In the genomic region with DNA sequence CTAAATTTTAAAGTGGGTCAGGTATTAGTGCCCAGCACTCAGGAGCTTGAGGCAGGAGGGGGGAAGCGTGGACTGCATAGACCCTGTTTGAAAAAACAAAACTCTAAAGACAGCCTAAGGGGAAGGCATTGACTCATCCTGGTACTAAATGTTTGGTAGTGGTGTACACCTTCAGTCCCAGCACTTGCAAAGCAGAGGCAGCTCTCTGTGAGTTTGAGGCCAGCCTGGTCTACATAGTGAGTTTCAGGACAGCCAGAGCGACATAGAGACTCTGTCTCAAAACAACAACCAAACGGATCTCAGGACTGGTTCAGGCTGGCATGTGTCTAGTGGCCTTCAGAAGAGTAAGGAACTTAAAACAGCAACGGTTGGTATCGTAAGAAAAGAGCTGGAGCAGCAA, we compare ENCODE assay signal across 16 mouse cellular contexts. TPM values are rescaled to one million over a fixed set of nuclear protein-coding genes. Genes with fewer than 3 reads are reported as not detected.
DNase-seq lines count a peak whose midpoint lies in the region; ATAC-seq and TF ChIP-seq lines count a peak whose summit lies in the region.
"Had no signal": no experiment of that assay in that cellular context is flagged by ENCODE, and none has a peak within 500 bp of the region (broad histone marks: within the 10 kb centered on the region; RNA-seq: fewer than 3 reads in every experiment).

No protein-coding gene starts in this region.

- no peaks in the 10 kb centered on the region for H3K36me3 ChIP-seq in forebrain, embryonic 13.5 days (ENCODE audit: poor library complexity, severe bottlenecking)
- no peaks in the 10 kb centered on the region for H3K36me3 ChIP-seq in forebrain, embryonic 11.5 days (ENCODE audit: control insufficient read depth, insufficient read depth, low read length)
- H3K36me3 ChIP-seq in intestine, embryonic 14.5 days (ENCODE audit: control insufficient read depth, insufficient read depth, low read length), result no peaks in the 10 kb centered on the region
- H3K36me3 ChIP-seq in intestine, postnatal 0 days (ENCODE audit: control insufficient read depth, insufficient read depth), result no peaks in the 10 kb centered on the region
- H3K36me3 ChIP-seq in CH12.LX (replicated peaks in 1 of 2; ENCODE audit: control insufficient read depth in 1 of 2, insufficient read depth in 1 of 2, low read length in 1 of 2), result no peaks in the 10 kb centered on the region
- H3K36me3 ChIP-seq in midbrain, embryonic 14.5 days (ENCODE audit: control insufficient read depth, insufficient read depth, low read length), result no peaks in the 10 kb centered on the region
- H3K36me3 ChIP-seq: embryonic facial prominence, embryonic 12.5 days had no signal

- TF ChIP-seq RAD21 in CH12.LX (IDR thresholded peaks at IDR 0.05; ENCODE audit: low read depth, low read length), result no peak

- H3K27me3 ChIP-seq in forebrain, embryonic 13.5 days, result no peaks in the 10 kb centered on the region
- H3K27me3 ChIP-seq in forebrain, embryonic 11.5 days (ENCODE audit: control insufficient read depth, insufficient read depth, low read length), result no peaks in the 10 kb centered on the region
- no peaks in the 10 kb centered on the region for H3K27me3 ChIP-seq in intestine, embryonic 14.5 days (replicated peaks; ENCODE audit: control insufficient read depth, insufficient read depth, low read length)
- no peaks in the 10 kb centered on the region for H3K27me3 ChIP-seq in intestine, postnatal 0 days (replicated peaks; ENCODE audit: control insufficient read depth, insufficient read depth, low read length)
- peaks cover 4% of the 10 kb centered on the region for H3K27me3 ChIP-seq in CH12.LX (replicated peaks)
- no peaks in the 10 kb centered on the region for H3K27me3 ChIP-seq in midbrain, embryonic 14.5 days (ENCODE audit: control insufficient read depth, insufficient read depth, low read length)
- H3K27me3 ChIP-seq: embryonic facial prominence, embryonic 12.5 days had no signal

- H3K4me1 ChIP-seq in forebrain, embryonic 13.5 days, result peaks cover 54% of the 10 kb centered on the region
- peaks cover 21% of the 10 kb centered on the region; the same call in 1 of the 2 replicates for H3K4me1 ChIP-seq in forebrain, embryonic 11.5 days (replicated peaks; ENCODE audit: control insufficient read depth, insufficient read depth, low read length)
- peaks cover 25% of the 10 kb centered on the region for H3K4me1 ChIP-seq in intestine, embryonic 14.5 days (replicated peaks; ENCODE audit: control insufficient read depth, insufficient read depth, low read length)
- H3K4me1 ChIP-seq in intestine, postnatal 0 days (replicated peaks; ENCODE audit: control insufficient read depth, insufficient read depth, low read length), result 0 out of 2 replicates have a peak, but pooled peaks cover 4% of the 10 kb centered on the region
- H3K4me1 ChIP-seq in CH12.LX (ENCODE audit: control insufficient read depth in 1 of 2, insufficient read depth in 2 of 2), result peaks cover 7 to 42% of the 10 kb centered on the region in 2 experiments
- peaks cover 38% of the 10 kb centered on the region for H3K4me1 ChIP-seq in midbrain, embryonic 14.5 days (ENCODE audit: control insufficient read depth, insufficient read depth, low read length)

- DNase-seq in forebrain, embryonic 11.5 days (ENCODE audit: low spot score), result no peak
- no peak for DNase-seq in intestine, embryonic 14.5 days (ENCODE audit: low spot score)
- no peak for DNase-seq in CH12.LX (ENCODE audit: extremely low read depth)
- DNase-seq in midbrain, embryonic 14.5 days, result no peak
- DNase-seq in cerebellum, postnatal 25 days, result no peak
- no peak for DNase-seq in c-Kit-positive CD71-positive TER-119-positive erythroid progenitor cells, embryonic 14.5 days (ENCODE audit: low spot score)
- DNase-seq: adrenal gland, postnatal 10 days; B cell, adult 2 months; cerebellum, postnatal 14 days; gastrocnemius, postnatal 14 days; heart, postnatal 4 days; thymus, postnatal 36 days had no signal

- WGBS in forebrain, embryonic 13.5 days, result 78% methylated on average over 5 of the region's 5 CpGs
- WGBS in forebrain, embryonic 11.5 days, result 85% methylated on average over 5 of the region's 5 CpGs
- 71% methylated on average over 5 of the region's 5 CpGs for WGBS in intestine, embryonic 14.5 days
- 66% methylated on average over 5 of the region's 5 CpGs for WGBS in intestine, postnatal 0 days
- 79% methylated on average over 5 of the region's 5 CpGs for WGBS in midbrain, embryonic 14.5 days

- no peaks in the 10 kb centered on the region for H3K9me3 ChIP-seq in forebrain, embryonic 13.5 days (replicated peaks)
- no peaks in the 10 kb centered on the region for H3K9me3 ChIP-seq in forebrain, embryonic 11.5 days (ENCODE audit: control insufficient read depth, low read length)
- no peaks in the 10 kb centered on the region for H3K9me3 ChIP-seq in intestine, embryonic 14.5 days (ENCODE audit: control insufficient read depth, low read length)
- no peaks in the 10 kb centered on the region for H3K9me3 ChIP-seq in intestine, postnatal 0 days (ENCODE audit: control insufficient read depth)
- no peaks in the 10 kb centered on the region for H3K9me3 ChIP-seq in CH12.LX (replicated peaks; ENCODE audit: low read length)
- H3K9me3 ChIP-seq in midbrain, embryonic 14.5 days (ENCODE audit: control insufficient read depth, low read length), result no peaks in the 10 kb centered on the region
- H3K9me3 ChIP-seq: embryonic facial prominence, embryonic 12.5 days had no signal

- H3K4me3 ChIP-seq in forebrain, embryonic 13.5 days, result no peak overlapping the region
- H3K4me3 ChIP-seq in forebrain, embryonic 11.5 days (ENCODE audit: low read depth, low read length), result no peak overlapping the region
- no peak overlapping the region for H3K4me3 ChIP-seq in intestine, embryonic 14.5 days (ENCODE audit: low read depth, low read length)
- no peak overlapping the region for H3K4me3 ChIP-seq in intestine, postnatal 0 days (ENCODE audit: low read depth, low read length)
- H3K4me3 ChIP-seq in CH12.LX (replicated peaks in 1 of 3; ENCODE audit: low read depth in 2 of 3, low read length in 2 of 3, poor library complexity in 1 of 3), result peak overlapping the region in 2 of 3 experiments; percentile 43 to 54
- no peak overlapping the region for H3K4me3 ChIP-seq in midbrain, embryonic 14.5 days (replicated peaks; ENCODE audit: low read depth, low read length)
- H3K4me3 ChIP-seq: embryonic facial prominence, embryonic 12.5 days had no signal

- peaks cover 80% of the 10 kb centered on the region for H3K79me2 ChIP-seq in CH12.LX (replicated peaks; ENCODE audit: control insufficient read depth, extremely low read depth, insufficient read depth, poor library complexity, severe bottlenecking)

- 0 out of 2 replicates have a peak, but pooled peaks have one; percentile 46 for TF ChIP-seq EP300 in CH12.LX (IDR thresholded peaks at IDR 0.05; ENCODE audit: low read length)

- no peak for ATAC-seq in forebrain, embryonic 13.5 days
- ATAC-seq in forebrain, embryonic 11.5 days (replicated peaks; ENCODE audit: low FRiP score), result no peak
- no peak for ATAC-seq in intestine, embryonic 14.5 days (replicated peaks; ENCODE audit: low FRiP score, low TSS enrichment, low read depth)
- ATAC-seq in intestine, postnatal 0 days, result no peak
- no peak for ATAC-seq in midbrain, embryonic 14.5 days (ENCODE audit: low FRiP score, low TSS enrichment)

- in situ Hi-C loops in CH12.LX (cut with MboI; ENCODE audit: low pct_ligation_motif_present, low pct_unique_long_range_greater_than_20kb, low sequenced_read_pairs), result no loop called here

- H3K27ac ChIP-seq in forebrain, embryonic 13.5 days, result no peak overlapping the region
- H3K27ac ChIP-seq in forebrain, embryonic 11.5 days (ENCODE audit: low read depth, low read length), result no peak overlapping the region
- no peak overlapping the region for H3K27ac ChIP-seq in intestine, embryonic 14.5 days (ENCODE audit: low read depth)
- H3K27ac ChIP-seq in intestine, postnatal 0 days (ENCODE audit: low read depth, low read length), result no peak overlapping the region
- peak overlapping the region; percentile 72 for H3K27ac ChIP-seq in CH12.LX (ENCODE audit: insufficient read depth, low read depth)
- H3K27ac ChIP-seq in midbrain, embryonic 14.5 days (replicated peaks; ENCODE audit: low read depth, low read length), result no peak overlapping the region
- H3K27ac ChIP-seq: embryonic facial prominence, embryonic 12.5 days had no signal

- TF ChIP-seq CTCF in intestine, postnatal 0 days (IDR thresholded peaks at IDR 0.05; ENCODE audit: low read depth), result no peak
- TF ChIP-seq CTCF in CH12.LX (conservative IDR thresholded peaks at IDR 0.05 in 1 of 2, IDR thresholded peaks at IDR 0.05 in 1 of 2; ENCODE audit: low read depth in 2 of 2, low read length in 2 of 2), result no peak

- H3K9ac ChIP-seq in forebrain, embryonic 13.5 days, result no peak overlapping the region
- H3K9ac ChIP-seq in forebrain, embryonic 11.5 days (ENCODE audit: low read length), result no peak overlapping the region
- H3K9ac ChIP-seq in intestine, embryonic 14.5 days (ENCODE audit: low read length), result no peak overlapping the region
- no peak overlapping the region for H3K9ac ChIP-seq in intestine, postnatal 0 days (ENCODE audit: low read depth, low read length)
- peak overlapping the region; percentile 67; the same call in 1 of the 2 replicates for H3K9ac ChIP-seq in CH12.LX (ENCODE audit: insufficient read depth, low read depth)
- H3K9ac ChIP-seq in midbrain, embryonic 14.5 days (replicated peaks; ENCODE audit: low read length), result no peak overlapping the region
- H3K9ac ChIP-seq: embryonic facial prominence, embryonic 12.5 days had no signal

- TF ChIP-seq POLR2A in CH12.LX (IDR thresholded peaks at IDR 0.05; ENCODE audit: low read depth, low read length), result no peak

- dilution Hi-C loops in CH12.LX (cut with MboI; ENCODE audit: extremely low pct_ligation_motif_present, extremely low pct_unique_long_range_greater_than_20kb, low sequenced_read_pairs), result no loop called here

- peak overlapping the region; percentile 28 for H3K4me2 ChIP-seq in forebrain, embryonic 13.5 days
- H3K4me2 ChIP-seq in forebrain, embryonic 11.5 days (ENCODE audit: low read depth, low read length, severe bottlenecking), result no peak overlapping the region
- H3K4me2 ChIP-seq in intestine, embryonic 14.5 days (ENCODE audit: low read length), result peak overlapping the region; percentile 8; the same call in 1 of the 2 replicates
- H3K4me2 ChIP-seq in intestine, postnatal 0 days (replicated peaks; ENCODE audit: low read depth), result no peak overlapping the region
- H3K4me2 ChIP-seq in CH12.LX (ENCODE audit: insufficient read depth, low read depth, poor library complexity, severe bottlenecking), result peak overlapping the region; percentile 96
- peak overlapping the region; percentile 76; the same call in 1 of the 2 replicates for H3K4me2 ChIP-seq in midbrain, embryonic 14.5 days (ENCODE audit: low read length)
- H3K4me2 ChIP-seq: embryonic facial prominence, embryonic 12.5 days; liver, embryonic 11.5 days had no signal

RNA-seq across cellular contexts. Expression of a gene that starts 4.7 kb away (rescaled TPM):
- polyA plus RNA-seq in forebrain, embryonic 13.5 days (2015; fragmentation: Nextera tagmentation; extraction: Ambion mirVana), result 136 TPM in 2 replicates
- 93.3 and 96.4 TPM in 2 replicates for polyA plus RNA-seq in forebrain, embryonic 11.5 days (2014; fragmentation: Nextera tagmentation; extraction: Ambion mirVana)
- polyA plus RNA-seq in intestine, embryonic 14.5 days (2014; fragmentation: Nextera tagmentation; extraction: Ambion mirVana), result 34.4 and 36.5 TPM in 2 replicates
- 15.2 and 18.1 TPM in 2 replicates for polyA plus RNA-seq in intestine, postnatal 0 days (2015; fragmentation: Nextera tagmentation; extraction: Ambion mirVana)
- total RNA-seq in CH12.LX (2012; rRNA removed) (25.0 and 27.6 TPM in 2 replicates), CH12.LX (2014; rRNA removed) (10.0 and 11.2 TPM in 2 replicates)
- polyA plus RNA-seq in CH12.LX (2012; ENCODE audit: insufficient read length, low read depth), result 15.0 and 17.0 TPM in 2 replicates
- 152 and 202 TPM in 2 replicates for polyA plus RNA-seq in midbrain, embryonic 14.5 days (2014; fragmentation: Nextera tagmentation; extraction: Ambion mirVana)

Comparison
In these comparisons a context has a peak if more than half of its experiments do, and no peak if none do; other contexts are left out.
1. H3K4me2 ChIP-seq: peak in forebrain, embryonic 13.5 days (single experiment), intestine, embryonic 14.5 days (single experiment), CH12.LX (single experiment) and midbrain, embryonic 14.5 days (single experiment); none in forebrain, embryonic 11.5 days (single experiment) and intestine, postnatal 0 days (single experiment).
2. H3K4me3 ChIP-seq: peak in CH12.LX (2 of 3); none in forebrain, embryonic 13.5 days (single experiment), forebrain, embryonic 11.5 days (single experiment), intestine, embryonic 14.5 days (single experiment), intestine, postnatal 0 days (single experiment) and midbrain, embryonic 14.5 days (single experiment).